Mouse (Mus musculus) forebrain, embryonic 10.5 days (tissue): Measurements from ENCODE around the gene Il1f8. TPM values are rescaled to one million over a fixed set of nuclear protein-coding genes. Genes with fewer than 3 reads are reported as not detected.
A peak's percentile ranks its signal among the peaks of the same experiment; 100 is the strongest.
"Not testable (repeated sequence)": the region's sequence is repeated elsewhere in the genome, so short reads cannot be mapped to it uniquely, and the experiment has no call there.

Experiments
- DNase-seq: peaks from one replicate; pipeline ENCODE4 v3.0.0-alpha.2; 2017; ENCODE audit warnings: low spot score; ENCODE audit errors: extremely low spot score
- H3K27ac ChIP-seq: fragments of 300-500 bp; sonication (generic); 2 replicates; pipeline ENCODE4 v1.5.1; 2016; ENCODE audit warnings: mild to moderate bottlenecking
- H3K27me3 ChIP-seq: fragments of 300-500 bp; sonication (generic); 2 replicates; pipeline ENCODE4 v1.6.1; 2016; ENCODE audit warnings: mild to moderate bottlenecking; ENCODE audit not compliant: poor library complexity, severe bottlenecking
- H3K36me3 ChIP-seq: fragments of 300-500 bp; sonication (generic); replicated peaks from 2 replicates; pipeline ENCODE4 v1.6.1; 2016; ENCODE audit warnings: mild to moderate bottlenecking, moderate library complexity
- H3K4me1 ChIP-seq: fragments of 300-500 bp; sonication (generic); 2 replicates; pipeline ENCODE4 v1.6.1; 2016
- H3K4me3 ChIP-seq: fragments of 300-500 bp; sonication (generic); 2 replicates; pipeline ENCODE4 v1.5.1; 2016; ENCODE audit warnings: mild to moderate bottlenecking, moderate library complexity
- H3K9me3 ChIP-seq: fragments of 300-500 bp; sonication (generic); 2 replicates; pipeline ENCODE4 v1.6.1; 2016; ENCODE audit warnings: mild to moderate bottlenecking, moderate library complexity
- WGBS: fragments of 180-500 bp; shearing (Covaris S2); methylation state at CpG from one replicate; pipeline ENCODE4 v1.1.7; 2016; 5-methylcytosine and 5-hydroxymethylcytosine counted together
- polyA plus RNA-seq: library from polyadenylated mRNA; unstranded; fragments of >200 nt; fragmentation: Nextera tagmentation; extraction: Ambion mirVana; gene quantifications from 2 replicates; pipeline ENCODE4 v1.2.1, GENCODE M21; 2016

Il1f8 gene
- polyA plus RNA-seq: not detected in 2 replicates

- Histone ChIP-seq H3K4me3 (no peak within 1 kb of the TSS), H3K36me3 (no peaks in the 10 kb centered on the region), H3K27me3 (no peaks in the 10 kb centered on the region), H3K27ac (no peak within 1 kb of the TSS), H3K9me3 (no peaks in the 10 kb centered on the region), H3K4me1 (no peaks in the 10 kb centered on the region)
- WGBS: 88% methylated on average over 2 of the region's 2 CpGs
- DNase-seq: no peak
Measured at GRCm38 (mm10) chr2:24152861-24153260, at the start of gene Il1f8. Gene Il1f8, plus strand, starts transcription at chr2:24153161.

- no peaks in the 10 kb centered on the region for H3K36me3 ChIP-seq
- H3K4me3 ChIP-seq: no peak overlapping the region
- no peaks in the 10 kb centered on the region for H3K27me3 ChIP-seq
- 85% methylated on average over 4 of the region's 4 CpGs for WGBS
- no peak for DNase-seq
- no peaks in the 10 kb centered on the region for H3K9me3 ChIP-seq
- H3K27ac ChIP-seq: no peak overlapping the region
- no peaks in the 10 kb centered on the region for H3K4me1 ChIP-seq
Measured at GRCm38 (mm10) chr2:24103619-24104289, 49.2 kb upstream of the Il1f8 start.

DNA sequence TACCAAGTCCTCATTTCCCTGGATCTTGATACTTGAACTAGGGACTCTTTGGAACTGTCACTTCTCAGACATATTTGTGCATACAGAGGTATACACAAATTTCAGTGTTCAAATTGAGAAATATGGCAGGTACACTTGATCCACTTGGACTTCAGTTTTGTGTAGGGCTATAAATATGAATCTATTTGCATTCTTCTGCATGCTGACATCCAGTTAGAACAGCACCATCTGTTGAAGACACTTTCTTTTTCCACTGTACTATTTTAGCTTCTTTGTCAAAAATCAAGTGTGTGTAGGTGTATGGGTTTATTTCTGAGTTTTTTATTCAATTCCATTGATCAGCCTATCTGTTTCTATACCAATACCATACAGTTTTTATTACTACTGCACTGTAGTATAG, 43.9 kb upstream of the Il1f8 start:
- H3K36me3 ChIP-seq: no peaks in the 10 kb centered on the region
- H3K4me1 ChIP-seq: no peaks in the 10 kb centered on the region
- H3K4me3 ChIP-seq: no peak overlapping the region
- no peak for DNase-seq
- H3K9me3 ChIP-seq: no peaks in the 10 kb centered on the region
- H3K27ac ChIP-seq: no peak overlapping the region
- no peaks in the 10 kb centered on the region for H3K27me3 ChIP-seq

DNA sequence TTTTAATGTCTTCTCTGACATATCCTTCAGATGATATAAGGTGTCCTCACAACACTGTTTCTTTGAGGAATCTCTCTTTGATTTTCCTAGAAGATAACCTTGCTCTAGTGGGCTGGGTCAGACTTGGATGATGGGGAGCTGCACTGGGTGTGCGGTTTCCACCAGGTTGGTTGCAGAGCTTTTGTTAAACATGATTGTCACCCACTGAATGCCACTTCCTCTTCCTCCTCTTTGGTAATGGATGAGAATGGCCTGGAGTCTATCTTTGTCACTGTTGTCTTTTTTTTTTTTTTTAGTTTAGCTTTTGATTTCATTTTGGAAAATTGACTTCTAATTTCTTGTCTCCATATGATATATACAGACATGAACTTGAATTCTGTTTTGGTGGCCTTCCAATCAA, 18.6 kb upstream of the Il1f8 start:
- Histone ChIP-seq H3K27me3 (no peaks in the 10 kb centered on the region), H3K36me3 (no peaks in the 10 kb centered on the region), H3K4me3 (no peak overlapping the region), H3K9me3 (peaks cover 1% of the 10 kb centered on the region), H3K4me1 (no peaks in the 10 kb centered on the region), H3K27ac (no peak overlapping the region)
- DNase-seq: no peak
- WGBS: 100% methylated on average over 1 of the region's 1 CpGs

DNA sequence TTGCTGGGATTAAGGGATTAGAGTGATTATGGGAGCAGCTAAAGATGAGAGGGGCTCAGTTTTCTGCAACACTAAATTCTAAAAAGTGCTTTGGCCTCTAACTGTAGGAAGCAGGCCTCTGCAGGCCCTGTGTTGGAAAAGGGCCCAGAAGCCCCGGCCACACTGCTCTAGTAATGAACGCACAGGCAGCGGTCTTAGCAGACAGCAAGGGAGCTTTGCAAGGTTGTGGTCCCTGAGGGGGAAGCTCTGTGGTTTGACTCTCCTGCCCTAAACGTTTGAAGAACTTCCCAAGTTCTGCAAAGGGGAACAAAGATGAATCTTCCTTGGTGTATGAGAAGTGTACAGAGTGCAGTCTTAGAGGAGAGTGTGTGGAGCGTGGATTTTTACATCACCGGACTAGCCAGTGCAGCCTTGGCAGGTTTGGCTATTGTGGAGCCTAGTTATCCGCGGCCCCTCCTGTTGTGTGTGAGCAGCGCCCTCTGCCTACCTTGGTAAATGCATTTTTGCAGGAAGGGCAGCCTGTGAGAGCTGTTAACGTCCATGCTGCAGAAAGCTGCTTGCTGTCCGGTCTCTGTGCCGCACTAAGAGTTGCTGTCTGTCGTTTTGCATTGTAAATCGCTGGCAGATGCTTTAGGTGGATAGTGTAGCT, 28.8 kb downstream of the Il1f8 start:
- not testable (repeated sequence) for H3K36me3 ChIP-seq, H3K9me3 ChIP-seq, H3K27ac ChIP-seq, H3K27me3 ChIP-seq, H3K4me1 ChIP-seq
- peak overlapping the region; percentile 24; the same call in 1 of the 2 replicates for H3K4me3 ChIP-seq
- 17% methylated on average over 14 of the region's 14 CpGs for WGBS
- DNase-seq: peak; percentile 50

DNA sequence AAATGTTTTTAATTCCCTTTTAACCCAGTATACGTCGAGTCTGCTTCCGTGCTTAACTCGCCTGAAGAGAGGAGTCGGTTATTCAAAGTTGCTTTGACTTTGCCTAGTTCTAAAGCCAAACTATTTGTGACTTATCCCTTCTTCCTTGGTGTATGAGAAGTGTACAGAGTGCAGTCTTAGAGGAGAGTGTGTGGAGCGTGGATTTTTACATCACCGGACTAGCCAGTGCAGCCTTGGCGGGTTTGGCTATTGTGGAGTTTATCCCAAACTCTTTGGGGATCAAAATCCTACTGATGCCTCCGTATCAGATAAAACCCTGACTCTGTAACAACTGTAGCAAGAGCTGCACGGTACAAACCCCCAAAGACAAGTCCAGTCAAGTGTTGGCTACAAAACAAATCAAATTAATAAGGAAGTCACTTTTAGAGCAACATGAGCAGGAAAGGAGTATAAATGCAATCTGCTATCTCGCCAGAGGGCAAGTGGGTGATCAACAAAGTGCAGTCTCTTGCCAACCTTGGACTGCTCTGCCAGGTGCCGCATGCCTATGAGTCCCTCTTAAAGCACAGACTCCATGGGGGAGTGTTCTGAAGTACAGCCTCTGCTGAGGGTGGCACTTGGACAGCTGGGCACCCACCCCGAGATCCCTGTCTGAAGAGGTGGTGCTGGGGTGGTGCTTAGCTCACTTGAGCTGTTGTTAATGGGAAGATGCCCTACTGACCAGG, 29.6 kb downstream of the Il1f8 start:
- H3K36me3 ChIP-seq, H3K27me3 ChIP-seq, H3K4me1 ChIP-seq, H3K27ac ChIP-seq, DNase-seq, H3K9me3 ChIP-seq: not testable (repeated sequence)
- peak overlapping the region; percentile 24; the same call in 1 of the 2 replicates for H3K4me3 ChIP-seq
- WGBS: 68% methylated on average over 13 of the region's 13 CpGs

- H3K36me3 ChIP-seq: not testable (repeated sequence)
Measured at GRCm38 (mm10) chr2:24184092-24184491, 31.1 kb downstream of the Il1f8 start.

GRCm38 (mm10) chr2:24186176-24186575, 33.2 kb downstream of the Il1f8 start, which contains the start of gene Il1f9:
Gene Il1f9, plus strand, starts transcription at chr2:24186476.
- WGBS: 94% methylated on average over 1 of the region's 1 CpGs
- Histone ChIP-seq H3K36me3 (no peaks in the 10 kb centered on the region), H3K27ac (no peak within 1 kb of the TSS), H3K9me3 (no peaks in the 10 kb centered on the region), H3K4me3 (no peak within 1 kb of the TSS), H3K4me1 (no peaks in the 10 kb centered on the region), H3K27me3 (no peaks in the 10 kb centered on the region)
- DNase-seq: no peak

More at GRCm38 (mm10) chr2:24184092-24184491, 31.1 kb downstream of the Il1f8 start:
- not testable (repeated sequence) for DNase-seq, H3K27ac ChIP-seq, H3K4me3 ChIP-seq, H3K4me1 ChIP-seq, H3K9me3 ChIP-seq, H3K27me3 ChIP-seq

DNA sequence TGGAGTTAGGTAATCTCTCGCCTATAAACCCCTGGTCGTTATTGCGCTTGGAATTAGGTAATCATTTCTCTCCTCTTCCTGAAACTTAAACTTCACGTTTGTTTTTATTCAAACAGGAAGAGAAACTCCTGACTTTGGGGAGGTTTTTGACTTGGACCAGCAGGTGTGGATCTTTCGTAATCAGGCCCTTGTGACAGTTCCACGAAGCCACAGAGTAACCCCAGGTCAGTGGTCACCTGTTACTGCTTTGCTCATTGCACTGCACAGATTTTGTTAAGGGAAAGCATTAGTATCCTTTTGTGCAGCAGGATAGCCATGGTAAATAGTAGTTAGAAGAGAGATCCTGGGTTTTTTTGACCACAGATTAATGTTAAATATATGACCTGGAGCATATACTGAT, 34.6 kb downstream of the Il1f8 start:
- 83% methylated on average over 6 of the region's 6 CpGs for WGBS
- H3K4me3 ChIP-seq: no peak overlapping the region
- no peaks in the 10 kb centered on the region for H3K36me3 ChIP-seq
- no peaks in the 10 kb centered on the region for H3K4me1 ChIP-seq
- H3K27me3 ChIP-seq: no peaks in the 10 kb centered on the region
- H3K27ac ChIP-seq: no peak overlapping the region
- no peaks in the 10 kb centered on the region for H3K9me3 ChIP-seq
- no peak for DNase-seq

DNA sequence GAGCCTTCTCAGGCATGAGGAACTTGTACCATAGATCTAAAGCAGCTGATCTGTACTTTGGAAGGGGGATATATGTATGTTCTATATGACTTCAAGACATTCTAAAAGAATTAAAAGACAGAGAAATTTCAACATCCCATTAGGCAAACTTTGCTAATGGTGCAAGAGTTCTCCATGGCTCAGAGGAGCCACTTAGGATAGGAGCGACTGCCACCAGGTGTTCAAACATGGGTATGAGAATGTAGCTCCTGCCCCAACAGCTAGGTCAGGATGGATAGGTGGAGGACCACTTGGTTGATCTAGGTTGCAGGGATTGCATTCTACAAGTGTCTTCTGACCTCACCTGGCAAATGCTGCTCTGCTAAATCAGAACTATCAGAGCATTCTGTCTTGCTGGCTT, 35.2 kb downstream of the Il1f8 start:
- H3K9me3 ChIP-seq: no peaks in the 10 kb centered on the region
- DNase-seq: no peak
- H3K36me3 ChIP-seq: no peaks in the 10 kb centered on the region
- H3K4me3 ChIP-seq: no peak overlapping the region
- WGBS: 50% methylated on average over 1 of the region's 1 CpGs
- H3K27me3 ChIP-seq: no peaks in the 10 kb centered on the region
- H3K27ac ChIP-seq: no peak overlapping the region
- no peaks in the 10 kb centered on the region for H3K4me1 ChIP-seq

Other genes with a start within 250 kb of the Il1f8 start
- gene Hnmt, start 103.8 kb upstream of the Il1f8 start, polyA plus RNA-seq: 1.6 and 1.9 TPM in 2 replicates
- gene Tbpl2, start 56.6 kb upstream of the Il1f8 start, polyA plus RNA-seq: not detected in 2 replicates
- not detected in 2 replicates for gene Il1f9, start 33.3 kb downstream of the Il1f8 start, polyA plus RNA-seq
- not detected in 2 replicates for gene Il1f6, start 62.3 kb downstream of the Il1f8 start, polyA plus RNA-seq
- not detected in 2 replicates for gene Il1f5, start 123.8 kb downstream of the Il1f8 start, polyA plus RNA-seq
- not detected in 2 replicates for gene Il1f10, start 138.0 kb downstream of the Il1f8 start, polyA plus RNA-seq
- gene Il1rn, start 183.7 kb downstream of the Il1f8 start, polyA plus RNA-seq: not detected in 2 replicates
- gene Psd4, start 214.4 kb downstream of the Il1f8 start, polyA plus RNA-seq: 0.46 and 0.60 TPM in 2 replicates